Mouse (Mus musculus) cerebellum, adult 2 months (tissue): ENCODE measurements around the gene Smim7.

Experiments
- CTCF ChIP-seq: fragments of 200-500 bp; IDR thresholded peaks from 2 replicates; pipeline ENCODE4 v1.5.1; 2011; ENCODE audit warnings: low read depth, mild to moderate bottlenecking, control low read depth, low read length, moderate library complexity, borderline replicate concordance; ENCODE audit not compliant: insufficient read depth
- POLR2A ChIP-seq: fragments of 200-500 bp; IDR thresholded peaks from 2 replicates; pipeline ENCODE4 v1.6.1; 2011; ENCODE audit warnings: low read length, control low read depth, borderline replicate concordance; ENCODE audit not compliant: insufficient read depth

DNA sequence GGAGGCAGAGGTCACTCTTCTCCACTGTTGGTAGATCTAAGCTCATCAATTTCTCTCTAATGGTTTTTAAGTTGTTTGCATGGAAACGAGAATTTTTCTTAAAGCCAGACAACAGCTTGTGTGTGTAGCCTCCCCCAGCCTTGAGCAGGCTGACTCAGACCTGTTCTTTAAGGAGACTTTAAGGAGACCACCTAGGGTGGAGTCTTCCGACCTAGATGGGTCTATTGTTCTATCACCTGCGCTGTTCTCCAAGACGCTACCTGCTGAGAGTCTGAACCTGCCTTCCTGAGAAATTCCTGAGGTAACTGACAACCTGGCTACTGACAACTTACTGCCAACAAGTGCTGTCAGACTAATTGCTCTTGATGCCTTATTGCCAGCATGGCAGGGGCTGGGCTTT, 15.1 kb downstream of the Smim7 start:
- TF ChIP-seq CTCF (no peak), POLR2A (no peak)
